Mouse (Mus musculus) G1E (cell line): Measurements from ENCODE around the gene Ddx39b. TPM values are rescaled to one million over a fixed set of nuclear protein-coding genes. Genes with fewer than 3 reads are reported as not detected.

Experiments
- ATAC-seq: 2 replicates; pipeline ENCODE4 v1.8.0; 2016; ENCODE audit warnings: mild to moderate bottlenecking; ENCODE audit not compliant: insufficient number of reproducible peaks, poor library complexity, low FRiP score, severe bottlenecking; ENCODE audit errors: extremely low read depth
- DNase-seq: peaks from one replicate; pipeline ENCODE4 v3.0.0; 2012; ENCODE audit warnings: low spot score
- H3K27me3 ChIP-seq: 2 replicates; pipeline ENCODE4 v1.6.1; 2012; ENCODE audit warnings: mild to moderate bottlenecking, low read length, inconsistent platforms; ENCODE audit not compliant: insufficient read depth
- H3K36me3 ChIP-seq: replicated peaks from 2 replicates; pipeline ENCODE3; 2012; ENCODE audit warnings: mild to moderate bottlenecking, inconsistent platforms
- H3K4me1 ChIP-seq: 2 replicates; pipeline ENCODE4 v1.6.1; 2012; ENCODE audit warnings: low read depth, low read length, inconsistent platforms, mixed read lengths; ENCODE audit not compliant: insufficient read depth
- H3K4me3 ChIP-seq: 2 replicates; pipeline ENCODE4 v1.5.1; 2012; ENCODE audit warnings: low read depth, mild to moderate bottlenecking, inconsistent platforms, low read length, moderate library complexity, mixed read lengths
- H3K9me3 ChIP-seq: replicated peaks from 2 replicates; pipeline ENCODE4 v1.6.1; 2012; ENCODE audit warnings: inconsistent platforms
- CTCF ChIP-seq: IDR thresholded peaks from 2 replicates; pipeline ENCODE4 v1.5.1; 2012; ENCODE audit warnings: low read depth, low read length, inconsistent platforms, mixed read lengths
- GATA1 ChIP-seq: IDR thresholded peaks from 2 replicates; pipeline ENCODE4 v1.6.1; 2012; ENCODE audit warnings: borderline replicate concordance, low read length, inconsistent platforms, mixed read lengths
- GATA2 ChIP-seq: IDR thresholded peaks from 2 replicates; pipeline ENCODE4 v1.6.1; 2012; ENCODE audit warnings: low read depth, low read length, inconsistent platforms, borderline replicate concordance
- POLR2AphosphoS5 ChIP-seq: IDR thresholded peaks from 2 replicates; pipeline ENCODE4 v1.6.1; 2012; ENCODE audit warnings: low read depth, low read length, inconsistent platforms; ENCODE audit not compliant: insufficient replicate concordance
- TAL1 ChIP-seq: conservative IDR thresholded peaks from 2 replicates; pipeline ENCODE4 v1.6.1; 2012; ENCODE audit warnings: low read depth, low read length, inconsistent platforms, mixed read lengths
- polyA plus RNA-seq: library from polyadenylated mRNA; stranded (reverse); fragments of >175 nt; gene quantifications from 2 replicates; pipeline ENCODE4 v1.2.3, GENCODE M21; 2012
- total RNA-seq, 2 experiments: library from RNA; stranded (forward) in 1 of 2; stranded (reverse) in 1 of 2; fragments of 200-1000 nt in 1 of 2; fragments of >200 nt in 1 of 2; fragmentation: Nextera tagmentation in 1 of 2; gene quantifications; 2 replicates each; pipeline ENCODE4 v1.2.3; 2014 to 2017

The Ddx39b gene
- total and polyA plus RNA-seq, 3 experiments = 174 to 424 (median 362) TPM

DNA sequence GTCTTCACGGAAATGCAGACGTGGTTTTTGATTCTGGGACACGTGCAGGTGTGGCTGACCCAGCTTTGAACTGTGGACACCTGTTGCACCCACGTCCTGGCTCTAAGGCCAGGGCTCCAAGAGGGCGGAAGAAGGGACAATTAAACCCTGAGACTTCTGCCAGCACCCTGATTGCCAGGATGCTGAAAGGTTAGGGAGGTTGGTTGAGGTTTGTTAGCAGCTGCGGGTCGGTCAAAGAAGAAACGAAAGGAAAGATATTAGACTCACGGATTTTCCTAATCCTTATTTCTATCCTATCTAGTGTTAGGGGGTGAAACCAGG, 45.3 kb upstream of the Ddx39b start:
- no peaks in the 10 kb centered on the region for H3K36me3 ChIP-seq
- no peak for TF ChIP-seq POLR2AphosphoS5
- no peak for TF ChIP-seq GATA1
- TF ChIP-seq TAL1 = no peak
- H3K9me3 ChIP-seq = no peaks in the 10 kb centered on the region; the same call in 1 of the 2 replicates
- peaks cover 60% of the 10 kb centered on the region for H3K4me1 ChIP-seq
- H3K4me3 ChIP-seq = no peak overlapping the region
- DNase-seq (no peak), ATAC-seq (no peak)
- H3K27me3 ChIP-seq = peaks cover 51% of the 10 kb centered on the region

DNA sequence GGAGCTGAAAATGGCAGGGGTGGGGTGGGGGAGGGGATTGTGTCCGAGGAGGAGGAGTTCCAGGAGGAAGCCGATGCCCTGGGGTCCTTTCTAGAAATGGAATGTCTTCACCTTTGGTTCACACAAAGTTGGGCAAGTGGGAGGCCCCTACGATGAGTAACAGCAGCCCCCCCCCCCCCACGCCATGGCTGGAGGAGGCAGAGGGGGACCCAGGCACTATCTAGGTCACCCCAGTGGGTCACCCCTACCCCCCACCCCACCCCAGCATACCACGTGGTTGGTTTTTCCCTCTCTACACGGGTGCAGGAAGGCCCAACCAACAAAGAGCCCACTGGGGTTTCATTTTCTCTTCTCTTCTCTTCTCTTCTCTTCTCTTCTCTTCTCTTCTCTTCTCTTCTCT, 44.4 kb upstream of the Ddx39b start:
- peaks cover 65% of the 10 kb centered on the region for H3K4me1 ChIP-seq
- ATAC-seq (no peak), DNase-seq (no peak)
- H3K36me3 ChIP-seq = no peaks in the 10 kb centered on the region
- H3K4me3 ChIP-seq = no peak overlapping the region
- TF ChIP-seq GATA2 = no peak
- no peak for TF ChIP-seq POLR2AphosphoS5
- no peak for TF ChIP-seq TAL1
- TF ChIP-seq CTCF = no peak
- no peak for TF ChIP-seq GATA1
- no peaks in the 10 kb centered on the region; the same call in 1 of the 2 replicates for H3K9me3 ChIP-seq
- H3K27me3 ChIP-seq = peaks cover 60% of the 10 kb centered on the region

DNA sequence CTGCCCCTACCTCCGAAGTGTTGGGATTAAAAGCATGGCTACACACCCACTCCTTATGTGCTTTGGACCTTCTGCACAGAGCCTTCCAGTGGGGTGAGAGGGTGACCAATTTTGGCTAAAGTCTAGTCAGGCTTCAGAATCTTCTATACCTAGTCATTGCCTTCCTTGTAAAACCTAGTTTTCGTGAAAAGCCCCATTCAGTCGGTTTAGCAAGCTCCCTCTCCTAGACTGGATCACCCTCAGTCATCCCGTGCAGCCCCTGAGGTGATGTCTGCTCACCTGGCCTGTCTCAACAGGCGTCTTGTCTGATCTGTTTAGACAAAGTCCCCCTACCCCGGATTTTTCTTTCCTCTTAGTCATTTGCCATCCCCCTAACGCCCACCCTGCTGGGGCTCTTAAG, 43.5 kb upstream of the Ddx39b start:
- Histone ChIP-seq H3K27me3 (peaks cover 69% of the 10 kb centered on the region), H3K36me3 (no peaks in the 10 kb centered on the region), H3K4me3 (no peak overlapping the region), H3K4me1 (peaks cover 63% of the 10 kb centered on the region), H3K9me3 (no peaks in the 10 kb centered on the region; the same call in 1 of the 2 replicates)
- no peak for TF ChIP-seq CTCF
- no peak for TF ChIP-seq TAL1
- no peak for TF ChIP-seq GATA1
- TF ChIP-seq POLR2AphosphoS5 = no peak
- TF ChIP-seq GATA2 = no peak
- no peak for ATAC-seq
- DNase-seq = no peak

DNA sequence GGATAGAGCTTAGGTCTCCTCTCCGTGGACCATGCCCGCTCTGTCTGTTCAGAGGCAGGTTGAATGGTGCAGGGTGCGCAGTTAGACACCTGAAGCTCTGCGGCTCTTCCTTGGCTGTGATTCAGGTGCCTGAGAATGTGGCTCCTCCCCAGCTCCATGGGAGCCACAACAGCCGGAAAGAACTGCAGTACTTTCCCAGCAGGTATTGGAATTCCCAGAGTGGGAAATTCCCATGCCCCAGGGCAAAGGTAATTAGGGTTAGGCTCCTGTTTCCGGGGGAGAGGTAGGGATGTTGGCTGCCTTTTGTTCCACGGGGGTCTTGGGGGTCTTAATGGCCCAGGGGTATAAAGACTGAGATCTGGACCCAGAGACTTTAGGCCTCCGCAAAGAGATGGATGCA, 42.6 kb upstream of the Ddx39b start:
- Histone ChIP-seq H3K36me3 (no peaks in the 10 kb centered on the region), H3K27me3 (peaks cover 77% of the 10 kb centered on the region), H3K9me3 (no peaks in the 10 kb centered on the region; the same call in 1 of the 2 replicates), H3K4me1 (peaks cover 55% of the 10 kb centered on the region), H3K4me3 (no peak overlapping the region)
- ATAC-seq = no peak
- TF ChIP-seq GATA2 = no peak
- no peak for TF ChIP-seq TAL1
- TF ChIP-seq GATA1 = no peak
- TF ChIP-seq POLR2AphosphoS5 = no peak
- no peak for TF ChIP-seq CTCF
- no peak for DNase-seq

DNA sequence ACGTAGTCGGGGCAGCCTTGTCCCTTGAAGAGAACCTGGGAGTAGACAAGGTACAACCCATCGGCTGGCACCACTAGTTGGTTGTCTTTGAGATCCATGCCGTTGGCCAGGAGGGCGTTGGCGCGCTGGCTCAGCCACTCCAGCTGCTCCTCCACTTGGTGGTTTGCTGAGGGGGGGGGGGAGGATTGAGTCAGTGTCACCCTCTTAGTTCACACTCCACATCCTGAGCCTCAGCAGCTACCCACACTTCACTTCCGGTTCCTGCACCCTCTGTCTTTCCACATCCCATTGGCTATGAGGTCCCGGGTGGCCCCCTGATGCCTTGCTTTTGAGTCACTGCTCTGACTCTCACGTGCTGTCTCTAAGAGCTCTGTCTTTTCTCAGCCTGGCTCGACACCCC, 41.1 kb upstream of the Ddx39b start:
- Histone ChIP-seq H3K9me3 (no peaks in the 10 kb centered on the region; the same call in 1 of the 2 replicates), H3K36me3 (no peaks in the 10 kb centered on the region), H3K27me3 (peaks cover 76% of the 10 kb centered on the region), H3K4me3 (peak overlapping the region; percentile 53; the same call in 1 of the 2 replicates), H3K4me1 (peaks cover 46% of the 10 kb centered on the region)
- ATAC-seq (peak; percentile 69), DNase-seq (peak; percentile 84)
- TF ChIP-seq TAL1 (no peak), CTCF (no peak), POLR2AphosphoS5 (no peak), GATA1 (no peak), GATA2 (no peak)

DNA sequence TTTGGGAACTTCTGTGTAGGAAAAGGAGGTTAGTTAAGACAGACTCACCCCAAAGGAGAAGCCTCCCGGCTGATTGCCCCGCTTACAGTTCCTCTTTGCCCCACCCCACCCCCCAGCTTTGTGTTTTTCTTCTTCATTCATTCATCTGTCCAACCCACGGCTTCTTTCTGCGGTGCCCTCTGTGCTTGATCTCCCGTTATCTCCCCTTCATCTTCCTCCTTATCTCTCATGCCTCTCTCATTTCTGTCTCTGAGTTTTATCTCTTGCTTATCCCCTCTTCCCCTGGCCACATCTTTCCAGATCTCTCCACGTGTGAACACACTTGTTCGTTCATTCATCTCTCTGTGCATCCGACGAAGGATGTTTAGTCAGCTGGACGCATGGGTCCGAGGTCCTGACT, 40.4 kb upstream of the Ddx39b start:
- H3K27me3 ChIP-seq = peaks cover 71% of the 10 kb centered on the region
- TF ChIP-seq TAL1 (no peak), GATA2 (no peak), POLR2AphosphoS5 (no peak), GATA1 (no peak), CTCF (no peak)
- peak overlapping the region; percentile 8; the same call in 1 of the 2 replicates for H3K4me3 ChIP-seq
- ATAC-seq (peak; percentile 32; the same call in 1 of the 2 replicates), DNase-seq (no peak)
- no peaks in the 10 kb centered on the region for H3K36me3 ChIP-seq
- peaks cover 39% of the 10 kb centered on the region for H3K4me1 ChIP-seq
- H3K9me3 ChIP-seq = no peaks in the 10 kb centered on the region
